Mouse (Mus musculus) gastrocnemius, postnatal 4 days (tissue): ENCODE measurements at regions not wholly inside any gene's neighbourhood (a gene's known extent, or its start where the extent isn't known, plus 50 kb on each side); places are given as distances from the start of the nearest gene placed in this dataset.

Experiments
- DNase-seq, 2 experiments: peaks; one replicate each; pipeline ENCODE4 v3.0.0; 2021 to 2022; ENCODE audit warnings: low spot score in 2 of 2, mixed read lengths in 2 of 2

GRCm38 (mm10) chr2:50567542-50567941 lies 270.9 kb upstream of the Mmadhc start:
- DNase-seq = no peak

- no peak for DNase-seq
These were observed 257.4 kb upstream of the Mmadhc start for GRCm38 (mm10) chr2:50554031-50554430.

- no peak for DNase-seq
These were observed 255.8 kb upstream of the Mmadhc start for GRCm38 (mm10) chr2:50552437-50552836.

GRCm38 (mm10) chr2:50549871-50550270 lies 253.3 kb upstream of the Mmadhc start:
- DNase-seq = no peak

- DNase-seq = no peak
These were observed 243.3 kb upstream of the Mmadhc start for GRCm38 (mm10) chr2:50539741-50540441.

- no peak for DNase-seq
These were observed 241.5 kb upstream of the Mmadhc start for GRCm38 (mm10) chr2:50538068-50538467.

GRCm38 (mm10) chr2:50535085-50535878 lies 238.7 kb upstream of the Mmadhc start:
- DNase-seq = no peak

- no peak for DNase-seq
These were observed 237.1 kb upstream of the Mmadhc start for GRCm38 (mm10) chr2:50533702-50534101.

GRCm38 (mm10) chr2:50527425-50527824 lies 230.8 kb upstream of the Mmadhc start:
- DNase-seq = no peak

- DNase-seq = no peak
These were observed 228.4 kb upstream of the Mmadhc start for GRCm38 (mm10) chr2:50524838-50525615.

- peak in 1 of 2 experiments; percentile 8 for DNase-seq
These were observed 223.6 kb upstream of the Mmadhc start for GRCm38 (mm10) chr2:50520169-50520568.

- no peak for DNase-seq
These were observed 222.5 kb upstream of the Mmadhc start for GRCm38 (mm10) chr2:50519129-50519504.

GRCm38 (mm10) chr2:50518371-50519128 lies 221.9 kb upstream of the Mmadhc start:
- DNase-seq = no peak

GRCm38 (mm10) chr2:50513276-50513675 lies 216.7 kb upstream of the Mmadhc start:
- DNase-seq = no peak

- DNase-seq = no peak
These were observed 202.1 kb upstream of the Mmadhc start for GRCm38 (mm10) chr2:50498713-50499112.

- no peak for DNase-seq
These were observed 199.4 kb upstream of the Mmadhc start for GRCm38 (mm10) chr2:50496057-50496433.

GRCm38 (mm10) chr2:50495141-50496056 lies 198.8 kb upstream of the Mmadhc start:
- DNase-seq = no peak

GRCm38 (mm10) chr2:50493597-50494335 lies 197.2 kb upstream of the Mmadhc start:
- no peak for DNase-seq

GRCm38 (mm10) chr2:50463799-50464198 lies 167.2 kb upstream of the Mmadhc start:
- DNase-seq = no peak
